Mouse (Mus musculus): ENCODE data around the gene Pop7.

Pop7 gene

DNA sequence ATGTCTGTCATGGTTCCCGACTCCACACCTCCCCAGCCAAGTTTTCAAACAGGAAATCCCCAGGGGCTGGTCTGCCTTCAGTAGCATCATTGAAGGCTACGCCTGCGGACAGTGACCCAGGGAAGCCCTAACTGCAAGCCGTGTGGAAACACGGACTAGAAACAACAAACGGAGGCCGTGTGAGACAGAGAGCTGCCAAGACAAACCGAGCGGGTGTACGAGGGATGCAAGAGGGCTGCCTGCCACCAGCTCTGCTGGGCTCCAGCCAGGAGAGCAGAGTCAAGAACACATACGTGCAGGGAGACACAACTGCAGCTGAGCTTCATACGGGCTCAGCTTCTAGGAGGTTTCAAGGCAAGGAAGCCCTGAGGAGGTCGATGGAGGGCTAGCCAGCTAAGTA, 8.5 kb downstream of the Pop7 start:
- DNase-seq (ENCODE audit: low read depth) = no peak

DNA sequence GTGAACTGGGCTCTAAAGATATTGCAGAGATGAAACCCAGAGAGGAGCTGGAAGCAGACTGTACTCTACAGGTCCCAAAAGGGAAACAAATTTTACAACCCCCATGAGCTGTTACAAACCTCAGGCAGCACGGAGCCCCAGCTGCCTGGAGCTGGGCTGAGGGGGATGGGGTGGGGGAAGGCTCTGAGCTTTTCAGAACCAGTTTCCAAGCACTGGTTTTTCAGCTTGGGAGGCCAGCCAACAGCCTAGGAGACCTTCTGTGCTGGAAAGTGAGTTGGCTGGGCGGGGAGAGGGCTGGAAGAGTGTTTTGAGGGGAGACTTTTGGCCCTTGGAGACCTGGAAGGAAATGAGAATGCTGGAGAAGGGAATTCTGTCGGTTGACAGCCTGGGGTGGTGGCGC, 10.8 kb downstream of the Pop7 start:
- no peak for DNase-seq (ENCODE audit: low read depth)

DNA sequence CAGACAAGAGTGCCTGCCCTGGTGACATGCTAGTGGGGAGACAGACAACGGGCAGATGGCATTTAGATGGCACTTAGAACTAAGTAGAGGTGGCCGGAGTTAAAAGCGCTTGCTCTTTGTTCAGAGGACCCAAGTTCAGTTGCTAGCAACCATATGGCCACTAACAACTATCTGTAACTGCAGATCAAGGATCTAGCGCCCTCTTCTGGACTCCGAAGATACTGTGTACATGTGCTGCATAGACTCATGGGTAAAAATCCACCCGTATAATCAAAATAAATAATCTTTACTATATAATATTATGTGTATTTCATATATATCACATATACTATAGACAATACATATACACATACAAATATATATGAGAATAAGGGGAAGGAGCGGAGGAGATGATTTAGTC, 14.7 kb downstream of the Pop7 start:
- DNase-seq (ENCODE audit: low read depth) = no peak

DNA sequence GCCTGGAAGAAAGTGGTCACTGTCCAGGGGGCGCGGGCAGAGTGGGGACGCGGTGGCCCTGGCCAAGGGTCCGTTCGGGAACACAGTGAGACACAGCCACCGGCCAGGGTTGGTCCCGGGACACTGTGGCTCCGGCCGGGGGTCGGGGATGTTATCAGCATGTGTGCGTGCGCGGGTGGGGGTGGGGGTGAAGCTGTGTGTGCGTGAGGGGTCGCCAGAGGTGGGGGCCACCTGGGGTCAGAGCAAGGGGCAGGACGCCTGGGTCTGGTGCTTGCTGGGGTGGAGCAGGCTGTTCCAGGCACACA, 16.5 kb downstream of the Pop7 start:
- DNase-seq (ENCODE audit: low read depth) = no peak

DNA sequence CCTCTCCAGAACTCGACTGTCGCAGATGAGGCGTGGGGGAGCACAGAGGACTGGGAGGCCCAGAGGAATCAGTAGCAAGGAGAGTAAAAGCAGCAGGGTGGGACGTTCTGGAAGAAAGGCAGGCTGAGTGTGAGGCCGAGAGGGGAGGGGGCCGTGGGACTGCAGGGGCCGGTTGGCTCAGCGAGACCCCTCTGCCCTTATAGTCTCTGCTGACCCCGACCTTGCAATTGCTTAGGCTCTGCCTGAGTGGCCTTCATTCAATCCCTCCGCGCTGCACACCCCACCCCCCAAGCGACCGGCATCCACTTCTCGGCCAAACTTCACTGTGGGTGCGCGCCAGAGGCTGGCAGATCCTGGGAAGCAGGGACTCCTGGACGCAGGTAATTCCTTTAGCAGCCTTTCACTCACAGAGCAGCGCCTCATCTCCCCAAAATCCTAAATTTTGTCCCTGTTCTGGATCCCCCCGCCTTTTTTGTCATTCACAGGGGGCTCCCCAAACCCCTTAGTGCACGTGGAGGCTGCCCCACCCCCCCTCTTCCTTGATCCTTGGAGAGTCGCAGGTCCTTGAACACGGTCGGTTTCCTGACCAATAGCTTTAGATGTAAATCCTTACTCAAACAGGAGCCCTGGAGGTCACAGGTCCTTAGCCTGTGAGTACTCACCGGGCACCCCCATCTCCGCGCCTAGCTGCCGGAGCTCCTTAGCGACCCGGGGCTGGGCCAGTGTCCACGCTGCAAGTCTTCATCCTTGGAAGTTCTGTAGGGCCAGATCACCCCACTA, 17.1 kb downstream of the Pop7 start:
- no peak for DNase-seq (ENCODE audit: low read depth)

DNA sequence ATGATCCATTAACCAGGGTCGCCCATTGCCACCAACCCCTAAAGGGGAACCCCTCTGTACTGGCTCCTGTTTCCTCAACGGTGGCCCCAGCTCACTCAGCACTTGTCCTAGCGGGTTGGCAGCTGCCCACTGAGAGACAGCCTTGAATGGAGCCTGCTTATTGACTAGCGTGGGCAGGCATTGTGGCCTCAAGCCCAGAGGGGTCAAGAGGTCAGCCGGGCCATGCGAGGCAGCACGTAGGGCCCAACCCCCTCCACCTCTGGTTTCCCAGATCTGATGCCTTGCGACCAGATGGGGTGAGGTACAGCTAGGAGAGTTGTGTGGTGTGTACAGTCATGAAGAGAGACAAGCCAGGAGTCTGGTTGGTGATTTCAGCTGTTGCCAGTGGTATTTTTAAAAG, 20.4 kb downstream of the Pop7 start:
- peak; percentile 25 for DNase-seq (ENCODE audit: low read depth)

DNA sequence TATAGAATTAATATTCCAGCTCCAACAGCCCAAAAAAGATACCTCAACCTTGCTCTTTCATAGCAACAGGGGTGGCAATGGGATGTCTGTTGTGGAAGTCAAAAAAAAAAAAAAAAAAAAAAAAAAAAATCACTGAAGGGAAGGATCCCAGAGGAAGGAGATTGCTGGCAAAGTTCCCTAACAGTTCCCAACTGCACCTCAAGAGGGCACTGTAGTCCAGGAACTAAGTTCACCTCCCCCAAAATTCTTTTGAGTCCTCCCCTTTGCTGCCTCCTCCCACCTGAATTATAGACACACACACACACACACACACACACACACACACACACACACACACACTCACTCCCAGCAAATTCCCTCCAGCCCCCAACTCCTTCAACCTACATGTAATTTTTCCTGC, 21.2 kb downstream of the Pop7 start:
- peak; percentile 87 for DNase-seq (ENCODE audit: low read depth)

DNA sequence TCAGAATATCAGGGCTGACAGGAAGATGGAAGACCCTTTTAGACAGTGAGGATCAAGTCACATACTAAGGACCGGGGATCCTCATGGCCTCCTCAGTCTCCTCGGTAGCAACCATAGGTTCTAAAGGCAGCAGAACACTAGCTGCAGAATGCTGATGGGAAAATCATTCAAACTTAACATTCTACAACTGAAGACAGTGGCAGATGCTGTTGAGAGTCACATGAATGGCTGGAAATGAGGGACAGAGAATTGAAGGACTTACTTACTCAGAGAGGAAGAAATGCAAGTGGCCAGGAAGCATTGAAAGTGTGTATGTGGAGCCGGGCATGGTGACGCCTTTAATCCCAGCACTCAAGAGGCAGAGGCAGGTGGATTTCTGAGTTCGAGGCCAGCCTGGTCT, 25.4 kb downstream of the Pop7 start, which contains the start of gene Zan:
Zan (minus strand) TSS at position 101 of the 400 bp plus-strand sequence.
- DNase-seq (ENCODE audit: low read depth) = no peak

DNA sequence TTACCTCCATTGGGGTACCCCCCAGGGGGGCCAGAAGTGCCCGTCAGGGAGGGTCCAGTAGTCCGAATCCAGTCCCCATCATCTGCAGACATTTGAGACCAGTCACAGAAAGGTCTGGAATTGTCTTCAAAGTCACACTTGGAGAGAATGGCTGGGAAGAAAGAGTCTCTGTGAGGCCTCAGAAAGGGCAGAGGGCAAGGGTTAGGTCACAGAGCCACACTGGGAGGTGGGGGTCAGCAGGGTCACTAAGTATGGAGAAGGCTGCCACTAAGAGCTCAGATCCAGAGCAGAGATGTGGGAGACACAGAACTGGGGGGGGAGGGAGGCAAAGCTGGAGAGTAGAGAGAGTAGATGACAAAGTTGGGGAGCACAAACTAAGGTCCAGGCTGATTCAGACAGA, 28.0 kb downstream of the Pop7 start:
- DNase-seq (ENCODE audit: low read depth) = no peak

DNA sequence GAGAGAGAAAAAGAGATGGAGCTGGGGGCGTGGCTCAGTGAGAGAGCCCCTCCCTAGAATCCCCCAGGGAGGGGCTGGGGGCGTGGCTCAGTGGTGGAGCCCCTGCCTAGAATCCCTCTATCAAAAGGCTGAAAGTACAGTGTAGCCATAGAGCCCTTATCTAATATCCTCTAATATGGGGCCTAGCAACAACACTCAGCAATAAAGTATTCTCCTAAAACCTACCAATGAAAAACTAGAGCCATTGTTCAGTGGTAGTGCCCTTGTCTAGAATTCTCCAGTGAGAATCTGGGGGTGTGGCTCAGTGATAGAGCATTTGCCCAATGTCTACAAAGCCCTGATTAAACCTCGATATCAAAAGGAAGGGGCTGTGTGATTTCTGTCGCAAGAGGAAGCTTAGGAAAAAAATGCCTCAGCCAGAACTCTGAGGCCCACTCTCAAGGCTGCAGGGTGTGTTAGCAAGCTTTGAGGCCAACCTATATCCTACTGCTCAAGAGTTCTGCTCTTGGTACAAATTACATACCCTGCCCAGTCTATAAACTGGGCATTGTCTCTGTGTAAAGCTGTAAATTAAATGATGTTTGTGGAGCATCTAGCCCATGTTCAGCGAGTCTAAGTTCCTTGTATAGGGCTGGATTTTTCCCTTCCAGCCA, 29.9 kb downstream of the Pop7 start:
- DNase-seq (ENCODE audit: low read depth) = no peak

DNA sequence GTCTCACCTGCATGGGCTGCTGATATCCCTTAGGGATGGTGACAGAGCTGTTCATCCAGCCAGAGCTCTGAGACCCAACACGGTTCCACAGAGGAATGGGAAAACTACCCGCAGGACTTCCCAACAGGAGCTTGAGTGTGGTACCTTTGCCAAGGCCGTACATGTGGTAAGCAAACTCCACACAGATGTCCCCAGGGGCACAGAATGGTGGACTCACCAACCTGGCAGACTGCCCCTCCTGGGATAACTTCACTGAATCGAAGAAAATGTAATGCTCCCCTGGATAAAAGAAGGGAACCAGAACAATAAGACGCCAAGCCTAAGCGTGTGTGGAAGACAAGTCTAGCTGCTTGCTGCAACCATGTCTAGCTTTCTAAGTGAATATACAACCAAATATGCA, 35.4 kb downstream of the Pop7 start:
- DNase-seq (ENCODE audit: low read depth) = no peak

DNA sequence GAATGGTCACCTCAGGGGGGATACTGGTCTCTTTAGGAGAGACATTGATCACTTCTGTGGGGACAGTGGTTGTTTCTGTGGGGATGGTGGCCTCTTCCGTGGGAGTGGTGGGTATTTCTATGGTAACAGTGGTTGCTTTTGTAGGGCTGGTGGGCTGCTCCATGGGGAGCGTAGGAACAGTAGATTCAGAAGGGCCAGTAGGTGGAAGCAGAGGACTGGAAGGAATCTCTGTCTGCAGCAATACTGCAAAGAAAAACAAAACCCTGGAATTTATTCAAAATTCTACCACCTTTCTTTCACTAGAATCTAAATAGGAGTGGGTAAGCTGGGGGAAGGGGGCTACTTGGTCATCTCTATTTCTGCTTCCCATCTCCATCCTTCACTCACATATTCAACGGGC, 37.3 kb downstream of the Pop7 start:
- no peak for DNase-seq (ENCODE audit: low read depth)

DNA sequence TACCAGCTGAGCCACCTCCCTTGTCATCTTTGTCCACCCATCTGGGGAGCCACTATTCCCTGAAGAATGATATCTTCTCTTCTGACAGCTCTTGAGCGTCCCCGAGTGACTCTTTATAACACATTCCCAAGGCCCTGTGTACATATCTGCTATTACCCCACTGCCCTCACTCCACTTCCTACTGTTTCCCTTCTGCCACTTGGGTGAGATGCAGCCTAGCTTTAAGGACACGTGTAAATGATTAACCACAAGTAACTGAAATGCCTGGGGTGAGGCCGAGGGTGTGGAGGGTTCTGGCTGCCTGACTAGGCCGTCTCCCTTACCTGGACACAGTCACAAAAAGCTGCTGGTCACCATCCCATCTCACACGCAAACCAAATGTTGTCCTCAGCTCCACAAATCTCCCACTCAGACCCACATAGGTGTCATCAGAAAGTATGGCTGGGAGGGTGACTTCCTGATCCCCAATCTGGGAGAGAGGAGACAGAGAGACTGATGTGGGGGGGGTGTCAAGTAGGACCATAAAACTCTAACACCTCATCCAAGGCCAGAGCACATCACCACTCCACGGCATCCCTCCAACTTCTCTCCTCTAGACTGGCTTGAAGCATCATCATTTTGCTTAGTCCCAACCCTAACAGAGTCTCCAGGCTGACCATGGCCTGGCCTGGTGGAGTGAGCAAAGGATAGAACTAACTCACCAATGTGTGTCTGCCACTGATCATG, 46.3 kb downstream of the Pop7 start:
- no peak for DNase-seq (ENCODE audit: low read depth)

DNA sequence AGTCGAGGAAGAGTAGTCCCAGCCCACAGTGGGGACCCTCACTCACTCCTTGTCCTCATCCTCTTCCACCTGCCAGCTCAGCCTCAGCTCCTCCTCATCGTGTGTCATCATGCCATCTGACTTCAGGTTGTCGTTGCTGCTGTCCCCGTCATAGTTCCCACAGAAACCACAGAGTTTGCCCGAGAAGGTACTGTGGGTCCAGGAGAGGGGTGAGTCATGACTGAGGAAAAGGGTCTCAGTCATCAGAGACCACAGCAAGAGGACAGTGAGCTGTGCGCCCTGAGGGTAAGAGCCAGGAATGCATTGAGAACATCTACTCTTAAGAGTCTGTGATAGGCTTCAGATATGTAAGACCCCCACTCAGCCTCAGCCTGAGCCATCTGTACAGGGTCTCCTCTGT, 47.1 kb downstream of the Pop7 start:
- no peak for DNase-seq (ENCODE audit: low read depth)
